Mouse (Mus musculus) gastrocnemius, postnatal 10 days (tissue): ENCODE data around the gene Olfr881. TPM values are rescaled to one million over a fixed set of nuclear protein-coding genes. Genes with fewer than 3 reads are reported as not detected.

Experiments
- DNase-seq: peaks from one replicate; pipeline ENCODE4 v3.0.0; 2021; ENCODE audit warnings: mixed read lengths
- long read RNA-seq, 2 experiments: library from polyadenylated mRNA; stranded (forward); transcript quantifications; one replicate each; pipeline ENCODE4 v2.0.0; 2021
- total RNA-seq, 2 experiments: library from RNA; stranded (reverse); gene quantifications; 2 replicates each; pipeline ENCODE4 v1.2.3; 2021

The Olfr881 gene
- total RNA-seq: not detected
- long read RNA-seq, experiment 1: 0 reads
- long read RNA-seq, experiment 2: 0 reads

GRCm38 (mm10) chr9:37991525-37991924 lies at the start of gene Olfr881:
Gene Olfr881, plus strand, starts transcription at chr9:37991825.
- no peak for DNase-seq

- DNase-seq: no peak
Measured at GRCm38 (mm10) chr9:37998581-37999204, 7.1 kb downstream of the Olfr881 start.

GRCm38 (mm10) chr9:38000021-38000420 lies 8.4 kb downstream of the Olfr881 start:
- no peak for DNase-seq

- DNase-seq: no peak
Measured at GRCm38 (mm10) chr9:38025508-38025907, 33.9 kb downstream of the Olfr881 start, which contains the start of gene Olfr883. Gene Olfr883, plus strand, starts transcription at chr9:38025808.

Other genes starting within 250 kb of the Olfr881 start
- gene Olfr874, start 246.7 kb upstream of the Olfr881 start, total RNA-seq: not detected
- not detected for gene Olfr875, start 220.0 kb upstream of the Olfr881 start, total RNA-seq
- gene Olfr876, start 188.8 kb upstream of the Olfr881 start, total RNA-seq: not detected
- not detected for gene Olfr877, start 137.6 kb upstream of the Olfr881 start, total RNA-seq
- gene Olfr145, start 95.1 kb upstream of the Olfr881 start, total RNA-seq: not detected
- gene Olfr878, start 74.0 kb upstream of the Olfr881 start, total RNA-seq: not detected
- not detected for gene Olfr883, start 34.0 kb downstream of the Olfr881 start, total RNA-seq
- gene Olfr884, start 54.7 kb downstream of the Olfr881 start, total RNA-seq: not detected
- not detected for gene Olfr885, start 69.5 kb downstream of the Olfr881 start, total RNA-seq
- not detected for gene Olfr887, start 92.2 kb downstream of the Olfr881 start, total RNA-seq
- gene Olfr888, start 116.3 kb downstream of the Olfr881 start, total RNA-seq: not detected
- not detected for gene Olfr889, start 123.4 kb downstream of the Olfr881 start, total RNA-seq
- gene Olfr890, start 150.7 kb downstream of the Olfr881 start, total RNA-seq: not detected
- gene Olfr891, start 189.0 kb downstream of the Olfr881 start, total RNA-seq: not detected
- gene Olfr893, start 216.5 kb downstream of the Olfr881 start, total RNA-seq: not detected
- not detected for gene Olfr894, start 226.2 kb downstream of the Olfr881 start, total RNA-seq